Mouse (Mus musculus) cerebellum, adult 8-10 months (tissue): ENCODE results near the gene Rfx7.
"Not testable (repeated sequence)": the region's sequence is repeated elsewhere in the genome, so short reads cannot be mapped to it uniquely, and the experiment has no call there.

Source experiments
- DNase-seq: peaks from one replicate; pipeline ENCODE4 v3.0.0; 2022

Gene Rfx7

GRCm38 (mm10) chr9:72641093-72641680, 109.1 kb downstream of the Rfx7 start:
- DNase-seq = no peak

DNA sequence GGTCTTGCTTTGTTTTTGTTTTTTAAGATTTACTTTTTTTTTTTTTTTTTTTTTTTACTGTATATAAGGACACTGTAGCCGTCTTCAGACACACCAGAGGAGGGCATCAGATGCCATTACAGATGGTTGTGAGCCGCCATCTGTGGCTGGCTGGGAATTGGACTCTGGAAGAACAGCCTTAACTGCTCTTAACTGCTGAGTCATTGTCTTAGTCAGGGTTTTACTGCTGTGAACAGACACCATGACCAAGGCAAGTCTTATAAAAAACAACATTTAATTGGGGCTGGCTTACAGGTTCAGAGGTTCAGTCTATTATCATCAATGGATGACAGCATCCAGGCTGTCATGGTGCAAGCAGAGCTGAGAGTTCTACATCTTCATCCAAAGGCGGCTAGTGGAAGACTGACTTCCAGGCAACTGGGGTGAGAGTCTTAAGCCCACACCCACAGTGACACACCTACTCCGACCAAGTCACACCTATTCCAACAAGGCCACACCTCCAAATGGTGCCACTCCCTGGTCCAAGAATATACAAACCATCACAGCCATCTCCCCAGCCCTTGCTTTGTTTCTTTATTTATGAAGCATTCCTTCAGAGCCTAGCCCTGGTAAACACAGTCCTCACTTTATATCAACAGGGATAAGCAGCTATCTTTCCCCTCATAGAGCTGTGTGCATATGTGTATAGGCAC, 110.9 kb downstream of the Rfx7 start:
- DNase-seq = not testable (repeated sequence)

DNA sequence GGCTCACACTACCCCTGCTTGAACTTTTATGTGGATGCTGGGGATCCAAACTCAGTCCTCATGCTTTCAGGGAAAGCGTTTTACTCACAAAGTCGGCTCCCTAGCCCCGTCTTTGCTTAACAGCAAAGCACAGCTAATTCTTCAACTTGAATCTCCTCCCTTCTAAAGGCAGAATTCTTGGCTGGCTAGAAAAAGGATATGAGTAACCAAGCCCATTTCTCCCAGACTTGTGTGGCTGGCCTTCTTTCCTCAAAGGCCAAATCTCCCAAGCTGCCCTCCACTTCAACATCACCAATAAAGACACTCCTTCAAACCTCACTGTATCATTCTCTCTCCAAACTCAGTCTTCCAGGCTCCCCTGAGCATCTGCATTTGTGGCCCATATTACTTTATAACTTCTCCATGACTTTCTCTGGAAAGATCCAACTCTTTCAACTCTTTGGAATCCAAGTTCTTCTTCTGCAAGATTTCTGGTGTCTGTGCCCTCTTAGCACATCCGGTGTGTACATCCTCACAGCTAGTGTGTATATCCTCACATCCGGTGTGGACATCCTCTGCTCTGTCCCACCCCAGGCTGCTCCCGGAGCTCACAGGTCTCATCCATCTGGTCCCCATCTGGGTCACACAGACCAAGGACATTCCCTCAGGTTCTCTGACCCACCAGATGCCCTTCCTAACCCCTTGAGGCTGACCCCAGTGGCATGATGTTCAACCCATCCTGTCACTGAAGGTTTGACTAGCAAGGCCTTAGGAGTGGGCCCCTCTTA, 111.8 kb downstream of the Rfx7 start:
- no peak for DNase-seq

DNA sequence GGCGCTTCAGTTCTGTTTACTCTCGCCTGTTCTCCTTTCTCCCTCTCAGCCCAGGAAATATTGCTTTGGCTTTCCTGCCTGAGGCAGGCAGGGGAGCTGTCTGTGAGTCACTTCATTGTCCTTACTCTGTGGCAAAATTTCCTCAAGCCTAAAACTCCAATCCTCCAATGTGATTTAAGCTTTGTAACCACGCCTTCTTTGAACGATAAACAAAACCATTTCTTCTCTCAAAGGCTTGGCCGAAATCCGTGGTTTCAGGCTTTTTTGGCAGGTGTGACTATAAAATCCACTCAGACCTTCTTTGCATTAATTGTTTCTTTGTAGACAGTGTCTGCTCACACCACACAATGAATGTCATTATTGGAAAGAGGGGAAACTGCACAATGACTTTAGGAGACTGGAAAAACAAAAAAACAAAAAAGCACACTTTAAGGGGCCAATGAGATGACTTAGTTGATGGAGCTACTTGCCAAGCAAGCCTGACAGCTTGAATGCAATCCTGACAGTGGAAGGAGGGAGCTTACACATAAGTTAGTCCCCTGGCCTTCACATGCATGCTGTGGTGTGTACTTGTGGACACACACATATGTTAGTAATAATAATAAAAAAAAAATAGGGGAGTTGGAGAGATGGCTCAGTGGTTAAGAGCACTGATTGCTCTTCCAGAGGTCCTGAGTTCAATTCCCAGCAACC, 112.5 kb downstream of the Rfx7 start:
- no peak for DNase-seq

- no peak for DNase-seq
These were observed 117.7 kb downstream of the Rfx7 start for GRCm38 (mm10) chr9:72649781-72650180.

DNA sequence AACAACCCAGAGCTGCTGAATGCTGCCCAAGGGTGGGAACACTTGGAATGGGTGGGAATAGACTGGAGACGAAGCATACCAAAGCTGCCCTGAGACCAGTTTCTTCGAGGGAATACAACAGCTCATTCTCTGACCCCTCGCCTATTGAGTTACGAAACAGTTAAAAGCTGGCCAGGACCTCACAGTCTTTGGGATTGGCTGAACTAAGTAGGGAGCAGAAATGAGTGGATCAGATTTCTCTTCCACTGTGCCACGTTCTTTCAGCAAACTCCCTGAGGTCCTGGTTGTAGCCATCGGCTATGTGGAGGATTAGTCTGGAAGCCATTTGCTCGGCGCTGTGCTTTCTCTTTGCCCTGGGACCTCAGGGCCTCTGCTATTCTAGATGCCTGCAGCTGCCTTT, 120.9 kb downstream of the Rfx7 start:
- no peak for DNase-seq

DNA sequence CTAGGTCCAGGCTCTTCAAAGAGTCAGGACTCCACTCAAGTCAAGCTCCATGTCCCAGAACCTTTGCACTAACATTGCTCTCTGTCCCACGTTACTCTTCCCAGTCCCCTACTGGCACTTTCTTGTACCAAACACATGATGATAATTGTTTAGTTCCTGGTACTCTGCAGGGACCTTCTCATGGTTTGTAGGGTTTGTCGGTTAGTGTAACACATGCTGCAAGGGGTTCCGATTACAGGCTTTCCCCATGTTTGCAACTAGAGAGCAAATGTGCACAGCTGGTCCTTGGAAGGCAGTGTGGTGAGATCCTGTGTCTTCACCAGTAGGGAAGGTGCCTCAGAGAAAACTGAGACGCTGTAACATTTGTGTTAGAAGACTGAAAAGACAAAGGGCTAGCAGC, 121.5 kb downstream of the Rfx7 start:
- DNase-seq = no peak

GRCm38 (mm10) chr9:72654593-72655242, 122.7 kb downstream of the Rfx7 start:
- no peak for DNase-seq

GRCm38 (mm10) chr9:72655602-72656001, 123.6 kb downstream of the Rfx7 start:
- DNase-seq = no peak

DNA sequence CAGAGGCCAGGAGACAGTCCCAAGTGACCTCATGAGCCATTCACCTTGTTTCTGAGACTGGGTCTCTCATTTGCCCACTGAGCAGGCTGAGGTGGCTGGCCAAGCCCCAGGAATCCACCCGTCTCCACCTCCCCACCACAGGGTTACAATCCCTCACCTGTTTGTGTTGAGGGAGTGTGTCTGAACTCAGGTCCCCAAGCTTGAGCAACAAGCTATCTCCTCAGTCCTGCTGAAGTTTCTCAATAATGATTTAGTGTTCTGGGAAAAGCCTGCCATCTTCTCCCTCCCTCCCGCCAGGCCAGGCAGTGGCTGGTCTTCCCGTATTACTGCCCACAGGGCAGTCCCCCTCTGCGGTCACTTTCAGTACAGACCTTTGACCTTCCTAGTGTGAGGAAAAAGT, 124.5 kb downstream of the Rfx7 start:
- no peak for DNase-seq

DNA sequence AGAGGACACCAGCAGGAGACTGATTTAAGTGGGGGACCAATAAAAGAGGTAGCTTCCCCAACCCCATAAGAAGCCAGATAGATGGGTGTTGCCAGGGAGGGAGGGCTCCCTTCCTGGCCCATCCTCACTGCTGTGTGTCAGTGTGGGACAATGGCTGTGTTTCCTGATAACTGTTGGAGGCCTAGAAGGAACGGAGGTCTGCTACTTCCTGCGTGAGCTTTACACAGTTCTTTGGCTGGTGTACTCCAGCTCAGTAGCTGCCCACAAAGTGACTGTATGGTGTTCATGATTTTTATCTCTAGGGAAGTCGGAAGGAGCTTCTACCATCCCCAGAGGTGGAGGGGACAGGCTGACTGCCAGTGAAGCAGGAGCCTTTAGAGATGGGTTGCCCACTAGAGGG, 124.9 kb downstream of the Rfx7 start:
- DNase-seq = no peak

- DNase-seq = no peak
These were observed 125.7 kb downstream of the Rfx7 start for GRCm38 (mm10) chr9:72657694-72658093.

GRCm38 (mm10) chr9:72660139-72660538, 128.1 kb downstream of the Rfx7 start:
- DNase-seq = no peak

DNA sequence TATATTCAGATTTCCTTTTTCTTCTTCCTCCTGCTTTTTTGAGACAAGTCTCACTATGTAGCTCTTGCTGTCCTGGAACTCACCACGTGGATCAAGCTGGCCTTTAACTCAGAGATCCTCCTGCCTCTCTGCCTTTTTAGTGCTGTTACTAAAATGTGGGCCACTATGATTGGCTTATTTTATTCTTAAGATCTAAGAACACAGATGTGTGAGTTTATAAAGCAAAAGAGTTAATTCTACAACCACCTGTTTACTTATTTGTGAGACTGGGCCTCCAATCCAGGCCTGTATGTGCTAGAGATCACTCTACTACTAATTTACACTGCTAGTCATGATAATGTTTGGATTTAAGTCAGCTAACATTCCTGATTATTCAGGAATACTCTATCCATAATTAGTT, 128.9 kb downstream of the Rfx7 start:
- no peak for DNase-seq

DNA sequence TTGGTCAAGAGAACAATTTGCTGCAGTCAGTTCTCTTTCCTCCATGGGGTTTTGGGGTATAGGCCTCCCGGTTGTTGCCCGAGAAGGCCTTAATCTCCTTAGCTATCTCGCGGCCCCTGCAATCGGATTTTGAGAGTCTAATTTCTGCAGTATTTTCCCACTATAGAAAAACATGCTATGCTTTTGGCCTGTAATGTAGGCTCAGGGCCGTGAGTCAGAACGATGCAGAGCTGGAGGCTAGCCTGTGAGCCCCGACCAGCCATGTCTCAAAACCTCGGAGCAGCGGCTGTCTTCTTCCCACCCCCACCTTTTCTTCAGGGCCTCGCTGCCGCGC, 129.5 kb downstream of the Rfx7 start:
- DNase-seq = peak; percentile 78

GRCm38 (mm10) chr9:72661895-72662661, 130.0 kb downstream of the Rfx7 start, which contains the start of gene Nedd4:
Gene Nedd4, plus strand, starts transcription at chr9:72662346.
- peak; percentile 93 for DNase-seq

DNA sequence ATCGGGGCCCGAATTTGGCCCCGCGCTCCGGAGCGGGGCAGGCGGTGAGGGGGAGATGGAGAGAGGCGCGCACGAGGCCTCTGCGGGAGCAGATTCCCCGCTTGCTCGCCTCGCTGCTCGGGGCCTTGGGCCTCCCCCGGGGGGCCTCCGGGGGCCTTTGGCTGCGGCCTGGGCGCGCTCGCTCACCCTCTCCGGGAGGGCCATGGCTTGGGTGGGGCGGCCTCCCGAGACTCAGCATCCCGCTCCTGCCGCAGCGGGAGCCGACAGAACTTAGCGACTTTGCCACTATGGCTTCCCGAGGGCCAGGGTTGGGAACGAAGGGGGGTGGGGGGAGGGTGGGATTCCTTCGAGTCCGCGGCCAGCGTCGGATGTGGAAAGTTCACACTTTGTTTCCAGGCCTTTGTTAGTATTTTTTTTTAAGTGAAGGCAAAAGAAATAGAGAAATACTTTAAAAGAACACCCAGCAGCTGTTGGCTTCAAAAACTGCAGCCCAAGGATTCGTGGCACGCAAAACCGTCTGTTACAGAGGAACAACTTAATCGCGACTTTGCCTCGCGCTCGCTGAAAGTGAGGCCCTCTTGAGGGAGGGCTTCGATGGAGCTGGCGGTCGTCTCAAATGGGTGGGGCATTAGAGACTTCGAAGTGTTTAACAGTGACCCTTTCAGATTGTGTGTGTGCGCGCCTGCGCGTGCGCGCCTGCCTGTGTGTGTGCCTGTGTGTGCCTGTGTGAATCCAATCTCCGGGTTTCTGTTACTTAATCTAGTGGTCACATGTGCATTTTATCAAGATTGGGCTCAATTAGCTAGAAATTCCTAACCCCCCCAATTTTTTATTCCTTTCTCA, 130.9 kb downstream of the Rfx7 start:
- DNase-seq = peak; percentile 57

DNA sequence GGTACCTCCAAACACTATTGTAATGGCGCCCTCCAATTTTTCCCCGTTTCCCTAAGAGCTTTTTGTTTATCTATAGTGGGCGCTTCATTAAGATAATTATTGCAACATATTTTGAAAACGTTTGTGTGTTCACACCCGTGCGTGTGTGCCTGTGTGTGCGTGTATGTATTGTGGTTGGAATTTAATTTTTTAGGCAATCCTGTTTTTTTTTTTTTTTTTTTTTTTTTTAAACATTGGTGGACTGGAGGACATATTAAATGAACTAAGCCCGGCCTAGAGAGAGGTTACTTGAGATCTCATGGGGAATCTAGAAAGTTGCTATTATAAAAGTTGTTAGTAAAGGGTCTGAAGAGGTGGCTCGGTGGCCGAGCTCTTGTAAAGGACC, 131.5 kb downstream of the Rfx7 start:
- DNase-seq = no peak

- no peak for DNase-seq
These were observed 132.6 kb downstream of the Rfx7 start for GRCm38 (mm10) chr9:72664409-72665351.

DNA sequence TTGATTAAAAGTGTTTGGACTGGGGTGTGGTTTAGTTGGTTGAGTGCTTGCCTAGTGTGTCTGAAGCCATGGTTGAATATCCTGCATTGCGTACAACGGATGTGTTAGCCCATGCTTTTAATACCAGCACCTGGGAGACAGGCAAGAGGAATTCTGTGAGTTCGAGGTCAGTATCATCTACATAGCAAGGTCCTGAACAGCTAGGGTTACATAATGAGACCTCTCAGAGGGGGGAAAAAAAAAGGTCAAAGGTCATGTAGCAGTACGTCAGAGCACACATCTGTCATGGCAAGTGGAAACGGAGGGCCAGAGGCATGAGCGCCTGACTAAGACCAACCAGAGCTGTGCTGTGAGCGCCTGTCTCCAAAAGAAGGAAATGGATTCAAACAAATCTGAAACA, 133.5 kb downstream of the Rfx7 start:
- no peak for DNase-seq
